Comparison of ENCODE assay signal across 31 mouse cellular contexts in genomic region chr4:4080180-4080579, GRCm38 (mm10). TPM values are rescaled to one million over a fixed set of nuclear protein-coding genes. Genes with fewer than 3 reads are reported as not detected.
DNase-seq lines count a peak whose midpoint lies in the region; ATAC-seq and TF ChIP-seq lines count a peak whose summit lies in the region.
"Had no signal": no experiment of that assay in that cellular context is flagged by ENCODE, and none has a peak within 500 bp of the region (broad histone marks: within the 10 kb centered on the region; RNA-seq: fewer than 3 reads in every experiment).

No protein-coding gene starts in this region.

- no peak for TF ChIP-seq POLR2A in cerebellum, adult 2 months (IDR thresholded peaks at IDR 0.05; ENCODE audit: borderline replicate concordance, insufficient read depth, low read length)

- H3K9ac ChIP-seq in lung, postnatal 0 days (replicated peaks; ENCODE audit: low read depth): no peak overlapping the region
- H3K9ac ChIP-seq: embryonic facial prominence, embryonic 12.5 days; embryonic facial prominence, embryonic 15.5 days; hindbrain, embryonic 13.5 days had no signal

- DNase-seq in lung, postnatal 0 days (ENCODE audit: low spot score): peak; percentile 14
- DNase-seq in lung, postnatal 4 days: no peak
- no peak for DNase-seq in kidney, postnatal 36 days
- no peak for DNase-seq in urinary bladder, adult 2 months (ENCODE audit: low spot score)
- no peak for DNase-seq in cerebellum, adult 2 months
- DNase-seq: adrenal gland, adult 2 months; adrenal gland, postnatal 14 days; cerebellum, adult 11-12 months; cerebellum, adult 9-10 months; cerebellum, postnatal 14 days; gastrocnemius, postnatal 25 days had no signal

- H3K27ac ChIP-seq in lung, postnatal 0 days (ENCODE audit: low read length): no peak overlapping the region
- no peak overlapping the region for H3K27ac ChIP-seq in cerebellum, adult 2 months (ENCODE audit: insufficient read depth, low read length)
- H3K27ac ChIP-seq: embryonic facial prominence, embryonic 12.5 days; embryonic facial prominence, embryonic 15.5 days; hindbrain, embryonic 10.5 days; hindbrain, embryonic 13.5 days had no signal

- H3K4me2 ChIP-seq in lung, postnatal 0 days (replicated peaks; ENCODE audit: low read depth, low read length): no peak overlapping the region
- H3K4me2 ChIP-seq: embryonic facial prominence, embryonic 12.5 days; embryonic facial prominence, embryonic 15.5 days; heart, embryonic 11.5 days; hindbrain, embryonic 13.5 days had no signal

- H3K9me3 ChIP-seq in lung, postnatal 0 days (ENCODE audit: low read length): no peaks in the 10 kb centered on the region
- H3K9me3 ChIP-seq: embryonic facial prominence, embryonic 12.5 days; embryonic facial prominence, embryonic 15.5 days; hindbrain, embryonic 10.5 days; hindbrain, embryonic 13.5 days had no signal

- H3K4me3 ChIP-seq in lung, postnatal 0 days (ENCODE audit: low read depth, low read length): no peak overlapping the region
- H3K4me3 ChIP-seq in cerebellum, adult 2 months (replicated peaks; ENCODE audit: insufficient read depth, low read depth, low read length): no peak overlapping the region
- H3K4me3 ChIP-seq: embryonic facial prominence, embryonic 12.5 days; embryonic facial prominence, embryonic 15.5 days; hindbrain, embryonic 10.5 days; hindbrain, embryonic 13.5 days had no signal

- TF ChIP-seq EP300 in lung, postnatal 0 days (IDR thresholded peaks at IDR 0.05): no peak

- H3K36me3 ChIP-seq in lung, postnatal 0 days (ENCODE audit: insufficient read depth, low read length): no peaks in the 10 kb centered on the region
- H3K36me3 ChIP-seq: embryonic facial prominence, embryonic 12.5 days; embryonic facial prominence, embryonic 15.5 days; hindbrain, embryonic 10.5 days; hindbrain, embryonic 13.5 days had no signal

- H3K27me3 ChIP-seq in lung, postnatal 0 days (replicated peaks; ENCODE audit: insufficient read depth, low read length): no peaks in the 10 kb centered on the region
- H3K27me3 ChIP-seq in cerebellum, adult 2 months (ENCODE audit: control insufficient read depth, insufficient read depth, low read length): no peaks in the 10 kb centered on the region
- H3K27me3 ChIP-seq: embryonic facial prominence, embryonic 12.5 days; embryonic facial prominence, embryonic 15.5 days; hindbrain, embryonic 13.5 days had no signal

- ATAC-seq in lung, postnatal 0 days: no peak
- ATAC-seq in granulocyte monocyte progenitor cell, adult 5-6 weeks (replicated peaks; ENCODE audit: poor library complexity, severe bottlenecking): peak; percentile 99
- peak; percentile 99 for ATAC-seq in megakaryocyte, adult 5-6 weeks (ENCODE audit: poor library complexity, severe bottlenecking)
- ATAC-seq: CD4-positive, CD25-positive, alpha-beta regulatory T cell, adult 4 months; forebrain, embryonic 14.5 days; hindbrain, embryonic 16.5 days had no signal

- H3K4me1 ChIP-seq in lung, postnatal 0 days (ENCODE audit: insufficient read depth, low read depth, low read length): no peaks in the 10 kb centered on the region
- H3K4me1 ChIP-seq in cerebellum, adult 2 months (ENCODE audit: control insufficient read depth, insufficient read depth, low read length): no peaks in the 10 kb centered on the region
- H3K4me1 ChIP-seq: embryonic facial prominence, embryonic 12.5 days; embryonic facial prominence, embryonic 15.5 days; hindbrain, embryonic 10.5 days; hindbrain, embryonic 13.5 days had no signal

- TF ChIP-seq CTCF in lung, postnatal 0 days (IDR thresholded peaks at IDR 0.05): no peak
- no peak for TF ChIP-seq CTCF in cerebellum, adult 2 months (IDR thresholded peaks at IDR 0.05; ENCODE audit: borderline replicate concordance, insufficient read depth, low read depth, low read length)

RNA-seq across cellular contexts. Expression of gene Sdr16c6, which starts 2.9 kb away (rescaled TPM):
- polyA plus RNA-seq in lung, postnatal 0 days (2015; fragmentation: Nextera tagmentation; extraction: Ambion mirVana): not detected in 2 replicates
- total RNA-seq in granulocyte monocyte progenitor cell, adult 5-6 weeks (2014; fragmentation: Nextera tagmentation): not detected in 2 replicates
- not detected in 2 replicates for total RNA-seq in granulocyte monocyte progenitor cell, adult 5-6 weeks (2017)
- not detected in 2 replicates for total RNA-seq in megakaryocyte, adult 5-6 weeks (2015)
- total RNA-seq in megakaryocyte, adult 5-6 weeks (2017): not detected in 2 replicates
- 0.59 and 0.63 TPM in 2 replicates for polyA plus RNA-seq in urinary bladder, adult 2 months (2012; rRNA removed)
- polyA plus RNA-seq in cerebellum, adult 2 months (2012; rRNA removed): not detected in 2 replicates
- total RNA-seq: adrenal gland, adult 2 months; adrenal gland, postnatal 14 days; adrenal gland, postnatal 4 days; gastrocnemius, adult 8-10 months; gastrocnemius, postnatal 25 days; heart, adult 8-10 months; heart, postnatal 25 days; MEL had no signal
- polyA plus RNA-seq: adrenal gland, adult 2 months; C2C12; CD4-positive, CD25-positive, alpha-beta regulatory T cell, adult 4 months; embryonic facial prominence, embryonic 12.5 days; forebrain, embryonic 11.5 days; forebrain, embryonic 14.5 days; gonadal fat pad, adult 2 months; heart, embryonic 11.5 days; heart, embryonic 14.5 days; heart, postnatal 0 days; hindbrain, embryonic 10.5 days; hindbrain, embryonic 13.5 days; hindbrain, embryonic 16.5 days had no signal
